Mouse (Mus musculus) limb, embryonic 11.5 days (tissue): Measurements from ENCODE around the gene Il22ra2. TPM values are rescaled to one million over a fixed set of nuclear protein-coding genes. Genes with fewer than 3 reads are reported as not detected.
A peak's percentile ranks its signal among the peaks of the same experiment; 100 is the strongest.
"Not testable (repeated sequence)": the region's sequence is repeated elsewhere in the genome, so short reads cannot be mapped to it uniquely, and the experiment has no call there.

Source experiments
- ATAC-seq: fragments of 200-750 bp; cut with Nextera tagmentation; 2 replicates; pipeline ENCODE4 v1.8.0; 2017; ENCODE audit warnings: low read depth; ENCODE audit not compliant: insufficient number of reproducible peaks, low FRiP score, low TSS enrichment
- DNase-seq: peaks from one replicate; pipeline ENCODE4 v3.0.0-alpha.2; 2015; ENCODE audit warnings: low spot score
- H3K27ac ChIP-seq: fragments of 300-500 bp; sonication (generic); replicated peaks from 2 replicates; pipeline ENCODE4 v1.5.1; 2014; ENCODE audit warnings: low read depth, mild to moderate bottlenecking, low read length
- H3K27me3 ChIP-seq: fragments of 300-500 bp; sonication (generic); 2 replicates; pipeline ENCODE4 v1.6.1; 2014; ENCODE audit warnings: mild to moderate bottlenecking, low read length, mixed read lengths; ENCODE audit not compliant: control insufficient read depth, insufficient read depth
- H3K36me3 ChIP-seq: fragments of 300-500 bp; sonication (generic); 2 replicates; pipeline ENCODE4 v1.6.1; 2014; ENCODE audit warnings: mild to moderate bottlenecking, low read length, moderate library complexity, mixed read lengths; ENCODE audit not compliant: control insufficient read depth, insufficient read depth
- H3K4me1 ChIP-seq: fragments of 300-500 bp; sonication (generic); 2 replicates; pipeline ENCODE4 v1.6.1; 2014; ENCODE audit warnings: low read length, mixed read lengths; ENCODE audit not compliant: control insufficient read depth, insufficient read depth
- H3K4me2 ChIP-seq: fragments of 300-500 bp; sonication (generic); 2 replicates; pipeline ENCODE4 v1.6.1; 2014; ENCODE audit warnings: low read depth, mild to moderate bottlenecking, moderate library complexity; ENCODE audit not compliant: severe bottlenecking
- H3K4me3 ChIP-seq: fragments of 300-500 bp; sonication (generic); 2 replicates; pipeline ENCODE4 v1.5.1; 2014; ENCODE audit warnings: low read depth, low read length
- H3K9ac ChIP-seq: fragments of 300-500 bp; sonication (generic); 2 replicates; pipeline ENCODE4 v1.6.1; 2014; ENCODE audit warnings: mild to moderate bottlenecking, low read length
- H3K9me3 ChIP-seq: fragments of 300-500 bp; sonication (generic); 2 replicates; pipeline ENCODE4 v1.6.1; 2016; ENCODE audit warnings: low read length; ENCODE audit not compliant: control insufficient read depth
- WGBS: fragments of 180-500 bp; shearing (Covaris S2); extraction: QIAGEN DNeasy Blood & Tissue Kit; methylation state at CpG from one replicate; pipeline ENCODE4 v1.1.7; 2014; 5-methylcytosine and 5-hydroxymethylcytosine counted together
- polyA plus RNA-seq: library from polyadenylated mRNA; unstranded; fragments of >200 nt; fragmentation: Nextera tagmentation; extraction: Ambion mirVana; gene quantifications from 2 replicates; pipeline ENCODE4 v1.2.1, GENCODE M21; 2014

Gene Il22ra2
- polyA plus RNA-seq, 1 experiment from 2014 or later = not detected

- H3K4me1 ChIP-seq = no peaks in the 10 kb centered on the region; the same call in 1 of the 2 replicates
- WGBS = 82% methylated on average over 3 of the region's 3 CpGs
- H3K27ac ChIP-seq = no peak overlapping the region
- no peak overlapping the region for H3K4me2 ChIP-seq
- DNase-seq (no peak), ATAC-seq (no peak)
- no peak overlapping the region for H3K9ac ChIP-seq
- H3K9me3 ChIP-seq = no peaks in the 10 kb centered on the region
- no peaks in the 10 kb centered on the region for H3K27me3 ChIP-seq
- no peak overlapping the region for H3K4me3 ChIP-seq
- H3K36me3 ChIP-seq = no peaks in the 10 kb centered on the region
Measured at GRCm38 (mm10) chr10:19594201-19594905, 27.4 kb upstream of the Il22ra2 start.

- H3K36me3 ChIP-seq = peaks cover 4% of the 10 kb centered on the region; the same call in 1 of the 2 replicates
- no peak overlapping the region for H3K4me3 ChIP-seq
- no peak overlapping the region for H3K9ac ChIP-seq
- no peaks in the 10 kb centered on the region for H3K9me3 ChIP-seq
- H3K27ac ChIP-seq = no peak overlapping the region
- DNase-seq (no peak), ATAC-seq (no peak)
- H3K4me1 ChIP-seq = peaks cover under 1% of the 10 kb centered on the region; the same call in 1 of the 2 replicates
- WGBS = 89% methylated on average over 4 of the region's 4 CpGs
- no peak overlapping the region for H3K4me2 ChIP-seq
- no peaks in the 10 kb centered on the region for H3K27me3 ChIP-seq
Measured at GRCm38 (mm10) chr10:19596866-19597265, 24.9 kb upstream of the Il22ra2 start.

- DNase-seq = no peak
- Histone ChIP-seq H3K4me2 (no peak overlapping the region), H3K9me3 (no peaks in the 10 kb centered on the region), H3K9ac (no peak overlapping the region), H3K36me3 (peaks cover 10% of the 10 kb centered on the region), H3K27ac (no peak overlapping the region), H3K27me3 (no peaks in the 10 kb centered on the region), H3K4me3 (no peak overlapping the region), H3K4me1 (peaks cover 3% of the 10 kb centered on the region; the same call in 1 of the 2 replicates)
- WGBS = 84% methylated on average over 11 of the region's 11 CpGs
- no peak for ATAC-seq
Measured at GRCm38 (mm10) chr10:19598091-19598490, 23.7 kb upstream of the Il22ra2 start.

GRCm38 (mm10) chr10:19599331-19600092, 22.3 kb upstream of the Il22ra2 start:
- Histone ChIP-seq H3K4me3 (no peak overlapping the region), H3K4me1 (peaks cover 3% of the 10 kb centered on the region; the same call in 1 of the 2 replicates), H3K27me3 (no peaks in the 10 kb centered on the region), H3K4me2 (no peak overlapping the region), H3K27ac (no peak overlapping the region), H3K9me3 (no peaks in the 10 kb centered on the region), H3K9ac (no peak overlapping the region), H3K36me3 (peaks cover 11% of the 10 kb centered on the region)
- DNase-seq (no peak), ATAC-seq (no peak)
- WGBS = 83% methylated on average over 6 of the region's 6 CpGs

- ATAC-seq = no peak
- peaks cover 3% of the 10 kb centered on the region; the same call in 1 of the 2 replicates for H3K4me1 ChIP-seq
- 81% methylated on average over 3 of the region's 3 CpGs for WGBS
- no peak overlapping the region for H3K4me3 ChIP-seq
- H3K9ac ChIP-seq = no peak overlapping the region
- no peak overlapping the region for H3K27ac ChIP-seq
- H3K36me3 ChIP-seq = peaks cover 15% of the 10 kb centered on the region
- no peak for DNase-seq
- no peak overlapping the region for H3K4me2 ChIP-seq
- no peaks in the 10 kb centered on the region for H3K27me3 ChIP-seq
- no peaks in the 10 kb centered on the region for H3K9me3 ChIP-seq
Measured at GRCm38 (mm10) chr10:19600093-19600420, 21.7 kb upstream of the Il22ra2 start.

GRCm38 (mm10) chr10:19601502-19601901, 20.3 kb upstream of the Il22ra2 start:
- not testable (repeated sequence) for H3K4me1 ChIP-seq, H3K4me2 ChIP-seq, ATAC-seq, H3K4me3 ChIP-seq, H3K27ac ChIP-seq, H3K9ac ChIP-seq, H3K9me3 ChIP-seq, H3K27me3 ChIP-seq
- peak; percentile 43 for DNase-seq
- peaks cover 15% of the 10 kb centered on the region for H3K36me3 ChIP-seq
- WGBS = 20% methylated on average over 1 of the region's 1 CpGs

- Histone ChIP-seq H3K27ac (no peak overlapping the region), H3K9ac (no peak overlapping the region), H3K4me3 (no peak overlapping the region), H3K4me2 (no peak overlapping the region), H3K4me1 (peaks cover 3% of the 10 kb centered on the region; the same call in 1 of the 2 replicates), H3K36me3 (peaks cover 15% of the 10 kb centered on the region), H3K9me3 (no peaks in the 10 kb centered on the region), H3K27me3 (no peaks in the 10 kb centered on the region)
- ATAC-seq = no peak
- DNase-seq = no peak
- WGBS = 90% methylated on average over 6 of the region's 6 CpGs
Measured at GRCm38 (mm10) chr10:19603231-19603630, 18.6 kb upstream of the Il22ra2 start.

GRCm38 (mm10) chr10:19609125-19609524, 12.7 kb upstream of the Il22ra2 start:
- Histone ChIP-seq H3K4me2 (no peak overlapping the region), H3K27ac (no peak overlapping the region), H3K36me3 (peaks cover 5% of the 10 kb centered on the region; the same call in 1 of the 2 replicates), H3K9ac (no peak overlapping the region), H3K4me3 (no peak overlapping the region), H3K9me3 (no peaks in the 10 kb centered on the region), H3K27me3 (no peaks in the 10 kb centered on the region), H3K4me1 (0 out of 2 replicates have a peak, but pooled peaks cover 5% of the 10 kb centered on the region)
- WGBS = 88% methylated on average over 14 of the region's 14 CpGs
- ATAC-seq (no peak), DNase-seq (no peak)
